Mouse (Mus musculus): ENCODE measurements around the gene C130032M10Rik.
"Not testable (repeated sequence)": the region's sequence is repeated elsewhere in the genome, so short reads cannot be mapped to it uniquely, and the experiment has no call there.

C130032M10Rik gene

DNA sequence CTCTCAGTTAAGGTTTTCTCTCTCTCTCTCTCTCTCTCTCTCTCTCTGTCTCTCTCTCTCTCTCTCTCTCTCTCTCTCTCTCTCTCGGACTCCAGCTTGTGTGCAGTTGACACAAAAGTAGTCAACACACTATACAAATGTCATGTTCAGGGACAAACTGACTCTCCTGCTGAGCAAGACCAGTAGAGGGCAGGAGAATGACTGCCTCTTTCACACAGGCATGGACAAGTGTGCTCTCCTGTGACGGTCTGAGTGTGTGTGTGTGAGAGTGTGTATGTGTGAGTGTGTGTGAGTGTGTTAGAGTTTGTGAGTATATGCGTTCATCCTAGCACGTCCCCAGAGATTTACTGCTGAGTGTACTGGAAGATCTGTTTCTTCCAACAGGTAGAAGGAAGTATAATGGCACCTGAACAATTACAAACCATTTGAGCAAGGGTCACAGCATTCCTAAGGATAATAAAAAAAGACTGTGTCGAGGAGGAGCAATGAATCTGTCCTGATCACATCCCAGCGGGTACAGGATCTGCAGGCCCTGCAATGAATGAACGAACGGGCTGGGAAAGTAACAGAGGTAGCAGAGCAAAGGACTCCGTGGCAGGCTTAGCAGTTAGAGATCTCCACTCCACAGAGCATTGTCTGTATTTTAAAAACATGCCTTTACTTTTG is 3.4 kb downstream of the C130032M10Rik start:
- DNase-seq (ENCODE audit: low spot score in 2 of 2), result no peak

DNA sequence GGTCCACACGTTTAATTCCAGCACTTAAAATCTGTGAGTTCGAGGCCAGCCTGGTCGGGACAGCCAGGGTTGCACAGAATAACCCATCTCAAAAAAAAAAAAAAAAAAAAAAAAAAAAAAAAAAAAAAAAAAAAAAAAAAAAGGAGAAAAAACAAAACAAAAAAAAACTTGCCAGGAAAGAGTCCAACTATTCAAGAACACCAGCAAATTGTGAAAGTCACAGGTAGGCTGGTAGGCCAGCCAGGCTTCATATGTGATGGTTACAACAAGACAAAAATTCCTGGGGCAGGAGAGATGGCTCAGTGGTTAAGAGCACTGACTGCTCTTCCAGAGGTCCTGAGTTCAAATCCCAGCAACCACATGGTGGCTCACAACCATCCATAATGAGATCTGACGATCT is 5.0 kb downstream of the C130032M10Rik start:
- DNase-seq (ENCODE audit: low spot score in 2 of 2), result not testable (repeated sequence)

DNA sequence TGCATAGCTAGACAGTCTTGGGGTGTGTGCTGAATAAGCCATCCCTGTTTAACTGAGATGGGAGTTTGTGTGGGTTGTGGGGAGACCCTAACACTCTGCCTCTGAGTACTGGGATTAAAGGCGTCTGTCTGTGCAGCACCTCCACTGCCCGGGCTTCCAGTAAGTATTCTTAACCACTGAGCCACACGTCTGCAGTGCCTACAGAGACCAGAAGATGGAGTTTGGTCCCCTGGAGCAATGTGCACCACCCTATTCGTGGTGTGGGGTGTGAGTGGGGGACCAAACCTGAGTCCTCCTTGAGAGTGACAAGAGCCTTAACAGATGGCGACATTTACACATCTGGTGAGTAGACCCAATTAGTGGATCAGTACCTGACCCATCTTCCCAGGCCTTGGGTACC is 6.5 kb downstream of the C130032M10Rik start:
- no peak for DNase-seq (ENCODE audit: low spot score in 2 of 2)

DNA sequence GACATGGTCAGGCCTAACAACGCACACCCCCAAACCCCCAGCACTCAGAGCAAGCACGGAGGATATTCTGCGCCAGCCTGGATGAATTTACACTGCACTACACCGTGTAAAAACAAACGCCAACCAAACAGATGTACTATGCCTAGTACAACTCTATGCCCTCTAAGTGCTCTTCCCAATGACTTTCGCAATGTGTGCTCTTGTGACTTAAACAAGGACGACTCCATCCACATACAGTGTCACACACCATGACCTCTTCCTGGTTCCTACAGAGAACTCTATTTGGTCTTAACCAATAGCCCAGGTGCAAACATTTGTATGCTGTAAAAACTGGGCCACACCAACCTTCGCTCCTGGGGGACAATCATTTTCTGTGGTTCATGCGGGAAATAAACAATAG is 7.0 kb downstream of the C130032M10Rik start:
- DNase-seq (ENCODE audit: low spot score in 2 of 2), result no peak

DNA sequence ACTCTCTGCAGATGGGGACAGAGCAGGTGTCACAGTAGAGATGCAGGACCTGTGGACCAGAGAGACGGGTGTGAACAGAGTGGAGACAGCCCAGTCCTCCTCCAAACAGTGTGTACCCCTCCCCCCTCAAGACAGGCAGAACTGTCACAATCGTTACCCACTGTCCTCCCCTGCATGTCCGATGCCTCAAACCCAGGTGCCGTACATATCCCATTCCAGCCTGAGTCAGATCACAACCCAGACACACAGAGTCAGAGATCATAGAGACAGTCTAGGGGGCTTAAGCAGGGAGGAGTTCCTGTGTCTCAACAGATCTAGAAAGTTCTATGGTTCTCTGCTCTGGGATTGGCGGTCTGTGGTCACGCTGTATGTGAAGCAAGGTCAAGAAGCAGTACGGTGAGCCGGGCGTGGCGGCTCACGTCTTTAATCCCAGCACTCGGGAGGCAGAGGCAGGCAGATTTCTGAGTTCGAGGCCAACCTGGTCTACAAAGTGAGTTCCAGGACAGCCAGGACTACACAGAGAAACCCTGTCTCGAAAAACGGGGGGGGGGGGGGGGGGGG is 9.7 kb downstream of the C130032M10Rik start:
- no peak for DNase-seq (ENCODE audit: low spot score in 2 of 2)

DNA sequence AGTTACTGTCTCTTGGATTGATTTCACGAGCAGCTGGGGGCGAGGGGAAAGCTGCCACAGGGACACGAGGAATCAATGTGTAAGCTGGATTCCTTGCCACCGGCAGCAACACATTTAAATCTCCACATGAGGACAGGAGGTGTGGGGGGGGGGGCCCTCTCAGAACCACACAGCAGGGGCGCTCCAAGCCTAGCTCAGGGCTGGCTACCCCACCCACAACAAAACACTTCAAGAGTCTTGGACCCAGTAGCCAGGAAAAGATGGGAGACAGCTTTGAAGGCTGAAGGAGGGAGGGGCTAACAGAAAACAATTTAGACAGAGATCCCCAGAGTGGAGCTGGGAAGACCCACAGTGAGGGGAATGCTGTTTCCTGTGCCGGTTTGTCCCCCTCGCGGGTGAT is 10.4 kb downstream of the C130032M10Rik start:
- DNase-seq (ENCODE audit: low spot score in 2 of 2), result no peak

DNA sequence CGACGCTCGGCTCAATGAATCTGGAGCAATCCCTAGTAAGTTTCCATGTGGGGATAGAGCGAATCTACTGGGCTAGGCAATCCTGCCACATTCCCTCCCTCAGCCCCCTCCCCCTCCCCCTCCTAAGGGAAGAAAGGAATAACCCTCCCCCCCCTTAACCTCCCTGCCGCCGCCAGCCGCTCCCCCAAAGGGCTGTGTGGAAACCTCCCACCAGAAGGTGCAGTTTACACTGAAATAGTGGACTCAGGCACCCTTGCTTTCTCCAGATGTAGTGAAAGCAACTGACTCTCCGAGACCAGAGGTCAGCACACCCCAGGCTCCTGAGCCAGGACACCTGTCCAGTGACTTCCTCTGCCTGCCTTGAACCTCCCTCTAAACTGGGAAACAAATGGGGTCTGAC is 11.1 kb downstream of the C130032M10Rik start:
- DNase-seq (ENCODE audit: low spot score in 2 of 2), result no peak

DNA sequence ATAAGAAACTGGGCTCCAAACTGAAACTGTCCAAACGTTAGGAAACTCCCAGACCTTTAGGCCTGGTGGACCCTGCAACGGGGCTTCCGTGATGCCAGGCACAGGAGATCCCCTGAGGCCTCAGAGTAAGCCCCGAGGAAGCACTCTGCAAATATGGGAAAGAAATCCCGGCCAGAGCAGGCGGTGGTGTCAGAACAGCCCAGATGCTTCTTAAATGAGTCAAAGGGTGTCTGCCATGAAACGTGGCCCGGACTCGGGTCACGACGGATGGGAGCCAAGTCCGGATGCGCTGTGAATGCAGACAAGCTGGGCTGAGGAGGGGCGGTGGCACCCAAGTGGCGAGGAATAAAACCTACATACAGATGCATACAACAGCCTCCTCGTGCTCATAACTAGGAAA is 11.6 kb downstream of the C130032M10Rik start:
- DNase-seq (ENCODE audit: low spot score in 2 of 2), result no peak

DNA sequence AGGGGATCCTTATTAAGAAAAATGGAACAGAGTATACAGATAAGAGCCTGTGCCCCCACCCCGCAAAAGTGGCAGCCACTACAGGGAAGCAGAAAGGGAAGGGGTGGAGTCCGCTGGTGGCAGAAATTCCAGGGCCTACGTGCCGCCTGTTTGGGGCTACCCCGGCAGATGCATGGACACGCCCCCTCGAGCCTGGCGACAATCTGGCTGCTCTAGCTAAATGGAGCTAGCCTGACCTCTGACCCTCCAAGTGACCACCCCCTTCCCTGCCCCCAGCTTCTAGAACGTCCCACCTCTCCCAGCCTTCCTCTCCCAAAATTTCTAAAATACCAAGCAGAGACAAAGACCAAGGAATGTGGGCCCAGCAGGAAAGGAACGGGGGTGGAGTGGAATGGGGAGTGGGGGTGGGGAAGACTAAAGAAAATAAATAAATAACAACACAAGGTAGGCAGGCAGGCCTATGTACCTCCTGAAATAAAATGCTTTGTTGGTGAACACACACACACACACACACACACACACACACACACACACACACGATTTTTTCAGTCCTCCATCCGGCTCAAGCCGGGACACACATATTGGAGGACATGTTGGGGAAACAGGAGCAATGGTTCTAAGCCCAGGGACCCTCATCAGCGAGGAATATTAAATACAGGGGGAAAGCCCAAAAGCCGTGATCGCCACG is 12.6 kb downstream of the C130032M10Rik start:
- no peak for DNase-seq (ENCODE audit: low spot score in 2 of 2)

DNA sequence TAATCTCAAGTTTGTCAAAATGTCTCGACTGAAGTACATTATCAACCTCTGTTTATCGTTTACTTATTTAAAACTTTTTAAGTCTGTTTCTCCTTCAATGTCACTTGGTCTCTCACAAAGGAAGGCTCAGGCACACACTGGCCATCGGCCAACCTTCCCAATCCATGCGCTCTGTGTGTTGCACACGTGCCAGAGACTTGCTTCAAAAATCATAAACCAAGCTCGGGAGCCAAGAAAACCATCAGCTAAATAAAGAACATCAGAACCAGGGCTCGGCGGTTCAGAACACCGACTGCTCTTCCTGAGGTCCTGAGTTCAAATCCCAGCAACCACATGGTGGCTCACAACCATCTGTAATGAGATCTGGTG is 13.2 kb downstream of the C130032M10Rik start:
- DNase-seq (ENCODE audit: low spot score in 2 of 2), result no peak

DNA sequence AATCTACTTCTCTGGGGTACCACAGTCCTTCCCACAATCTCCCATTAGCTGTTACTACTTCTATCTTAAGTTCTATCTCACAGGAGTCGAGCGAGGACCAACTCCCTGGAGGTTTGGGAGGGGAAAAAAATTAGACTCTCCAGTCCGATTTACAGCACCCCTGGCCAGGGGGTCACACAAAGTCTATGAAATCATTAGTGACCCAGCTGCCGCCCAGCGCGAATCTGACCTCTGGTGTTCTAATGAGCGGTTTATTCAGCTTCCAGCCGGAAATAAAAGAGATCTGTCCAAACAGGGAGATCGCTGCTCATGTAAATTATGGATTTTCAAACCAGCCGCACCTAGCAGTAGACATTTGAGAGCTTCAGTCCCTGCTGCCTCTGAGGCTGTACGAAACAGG is 15.8 kb downstream of the C130032M10Rik start:
- DNase-seq (ENCODE audit: low spot score in 2 of 2), result no peak

DNA sequence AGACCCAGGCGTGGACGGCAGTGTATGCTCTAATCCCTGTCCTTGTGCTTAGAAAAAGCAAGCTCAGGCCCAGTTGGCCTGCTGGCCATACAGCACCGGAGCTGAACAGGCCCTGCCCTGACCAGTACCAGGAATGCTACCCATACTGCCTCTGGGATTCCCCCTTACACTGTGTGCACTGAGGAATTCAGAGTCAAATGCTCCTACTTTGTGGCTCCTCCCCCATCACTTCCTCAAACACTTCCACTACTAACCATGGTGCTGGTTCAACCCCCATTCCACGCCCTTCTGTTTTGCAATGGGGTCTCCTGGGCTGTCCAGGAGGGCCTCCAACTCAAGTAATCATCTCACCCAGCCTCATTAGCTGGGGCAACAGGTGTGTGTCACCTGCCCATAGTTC is 18.4 kb downstream of the C130032M10Rik start:
- DNase-seq (ENCODE audit: low spot score in 2 of 2), result no peak

DNA sequence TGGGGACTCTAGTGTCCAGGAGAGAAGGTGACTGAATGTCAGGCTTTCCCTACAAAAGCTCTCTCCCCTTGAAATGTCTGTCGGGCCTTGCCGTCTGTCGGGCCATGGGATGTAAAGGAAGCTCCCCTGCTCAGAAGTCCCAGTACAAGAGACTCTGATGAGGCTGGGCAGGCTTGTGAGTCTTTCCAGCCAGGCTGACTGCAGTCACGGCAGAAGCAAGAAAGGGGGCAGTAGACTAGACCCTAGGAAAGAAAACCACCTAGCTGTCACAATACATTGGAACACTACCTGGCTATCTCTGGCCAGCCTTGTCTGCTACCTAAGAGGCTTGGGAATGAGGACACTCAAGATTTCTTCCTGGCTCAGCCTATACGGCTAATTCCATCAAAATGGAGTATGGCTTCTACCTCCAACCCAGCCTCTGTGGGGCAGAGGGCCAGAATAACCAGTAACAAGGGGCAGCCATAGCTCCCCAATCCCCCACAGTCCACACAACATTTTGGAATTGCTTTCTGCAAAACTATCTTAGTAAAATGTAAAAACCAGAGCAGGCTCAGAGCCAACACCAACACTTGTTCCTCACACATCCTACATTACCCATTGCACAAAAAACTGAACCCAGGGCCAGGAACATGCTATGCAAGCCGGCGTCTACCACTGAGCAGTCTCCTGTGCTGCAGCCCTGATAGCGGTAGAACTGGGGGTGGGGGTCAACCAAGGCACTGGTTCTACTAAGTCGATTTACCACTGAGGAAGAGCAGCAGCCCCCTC is 19.4 kb downstream of the C130032M10Rik start:
- no peak for DNase-seq (ENCODE audit: low spot score in 2 of 2)

DNA sequence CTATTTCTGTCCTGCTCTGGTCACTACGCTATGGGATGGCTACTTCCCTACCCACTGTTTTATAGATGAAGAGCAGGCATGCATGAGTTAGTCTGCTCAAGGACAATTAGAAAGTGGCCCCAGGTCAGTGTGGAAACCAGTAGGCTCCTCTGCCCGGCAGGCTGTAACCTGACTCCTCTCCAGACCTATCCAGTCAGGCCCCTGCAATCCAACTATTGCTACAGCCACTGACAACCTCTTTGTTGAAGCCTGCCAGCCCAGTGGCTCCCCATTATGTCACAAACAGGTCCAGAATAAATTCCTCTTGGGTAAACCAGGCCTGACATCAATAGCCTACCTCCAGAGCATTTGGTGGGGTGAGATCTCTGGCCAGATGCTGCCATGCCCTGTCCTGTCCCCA is 21.1 kb downstream of the C130032M10Rik start:
- no peak for DNase-seq (ENCODE audit: low spot score in 2 of 2)

DNA sequence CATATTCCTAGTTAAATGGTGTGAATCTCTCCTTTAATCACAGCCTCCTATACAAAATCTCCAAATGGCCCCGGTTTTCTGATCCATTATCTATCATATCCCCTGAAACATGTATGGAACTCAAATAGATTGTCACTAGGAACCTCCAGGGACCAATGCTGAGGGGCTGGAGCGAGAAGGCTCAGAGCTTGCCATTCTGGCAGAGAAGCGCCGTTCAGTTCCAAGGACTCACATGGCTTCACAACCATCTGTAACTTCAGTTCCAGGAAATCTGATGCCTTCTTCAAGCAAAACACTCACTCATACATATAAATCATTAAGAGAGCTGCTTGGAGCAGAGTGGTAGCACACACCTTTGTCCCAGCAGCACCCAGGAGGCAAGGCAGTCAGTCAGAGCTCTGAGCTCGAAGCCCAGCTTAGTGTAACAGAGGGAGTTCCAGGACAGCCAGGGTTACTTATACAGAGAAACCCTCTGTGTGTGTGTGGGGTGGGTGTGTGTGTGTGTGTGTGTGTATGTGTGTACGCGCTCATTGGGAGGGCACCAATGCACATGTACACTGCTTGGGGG is 23.6 kb downstream of the C130032M10Rik start:
- no peak for DNase-seq (ENCODE audit: low spot score in 2 of 2)

DNA sequence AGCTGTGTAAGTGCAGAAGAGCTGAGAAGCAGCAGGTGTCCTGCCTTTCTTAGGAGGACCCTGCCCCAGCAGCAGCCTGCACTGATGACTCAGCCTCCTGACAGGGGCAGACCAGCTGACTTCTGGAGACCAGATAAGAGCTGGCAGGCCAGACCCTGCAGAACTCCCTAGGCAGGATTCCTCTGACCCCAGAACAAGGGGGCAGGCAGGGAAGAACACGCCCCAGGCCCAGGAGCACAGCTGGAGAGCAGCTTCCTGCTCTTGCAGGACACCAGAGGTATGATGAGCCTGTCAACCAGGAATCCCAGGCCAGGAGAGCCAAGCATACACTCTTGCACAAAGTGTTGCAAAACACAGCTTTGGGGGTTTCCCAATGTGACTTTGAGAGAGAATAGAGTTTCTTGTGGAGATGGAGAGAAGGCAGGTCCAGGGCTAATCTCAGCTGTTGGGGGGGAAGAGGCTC is 25.8 kb downstream of the C130032M10Rik start:
- no peak for DNase-seq (ENCODE audit: low spot score in 2 of 2)

DNA sequence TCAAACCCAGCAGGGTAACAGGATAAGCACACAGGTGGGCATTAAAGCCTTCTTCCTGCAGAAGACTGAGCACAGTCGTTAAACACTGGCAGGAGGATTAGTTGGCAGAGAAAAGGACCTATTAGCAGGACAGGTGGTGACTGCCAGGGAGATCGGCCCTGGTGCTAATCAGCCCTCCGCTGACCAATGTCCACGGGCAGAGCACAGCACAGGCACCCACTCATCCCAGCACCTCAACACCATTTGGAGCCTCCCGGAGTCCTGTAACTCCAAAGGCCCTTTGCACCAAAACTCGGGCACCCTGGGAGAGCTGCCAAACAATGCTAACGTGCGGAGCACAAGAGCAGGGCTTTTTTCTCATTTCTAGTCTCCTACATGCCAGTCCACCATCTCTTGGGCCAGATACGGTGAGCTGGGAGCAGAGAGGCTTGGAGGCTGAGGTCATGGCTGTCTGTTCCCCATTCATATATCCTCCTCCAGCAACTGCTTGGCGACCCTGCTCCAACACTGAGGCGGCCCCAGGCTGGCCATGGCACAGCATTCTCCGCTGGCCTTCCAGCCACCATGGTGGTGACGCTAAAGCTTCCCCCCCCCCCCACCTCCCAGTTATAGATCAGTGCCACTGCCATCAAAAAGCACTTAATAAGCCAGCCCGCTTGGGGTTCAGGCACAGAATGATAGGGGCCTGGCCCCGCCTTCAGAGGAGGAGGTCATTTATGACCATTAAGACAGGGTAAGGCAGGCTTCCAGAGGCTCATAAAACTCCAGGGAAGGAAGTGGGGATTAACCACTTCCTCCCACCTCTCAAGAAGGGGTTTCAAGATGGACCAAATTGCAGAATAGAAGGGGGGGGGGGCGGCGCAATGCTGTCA is 28.6 kb downstream of the C130032M10Rik start:
- DNase-seq (ENCODE audit: low spot score in 2 of 2), result no peak

DNA sequence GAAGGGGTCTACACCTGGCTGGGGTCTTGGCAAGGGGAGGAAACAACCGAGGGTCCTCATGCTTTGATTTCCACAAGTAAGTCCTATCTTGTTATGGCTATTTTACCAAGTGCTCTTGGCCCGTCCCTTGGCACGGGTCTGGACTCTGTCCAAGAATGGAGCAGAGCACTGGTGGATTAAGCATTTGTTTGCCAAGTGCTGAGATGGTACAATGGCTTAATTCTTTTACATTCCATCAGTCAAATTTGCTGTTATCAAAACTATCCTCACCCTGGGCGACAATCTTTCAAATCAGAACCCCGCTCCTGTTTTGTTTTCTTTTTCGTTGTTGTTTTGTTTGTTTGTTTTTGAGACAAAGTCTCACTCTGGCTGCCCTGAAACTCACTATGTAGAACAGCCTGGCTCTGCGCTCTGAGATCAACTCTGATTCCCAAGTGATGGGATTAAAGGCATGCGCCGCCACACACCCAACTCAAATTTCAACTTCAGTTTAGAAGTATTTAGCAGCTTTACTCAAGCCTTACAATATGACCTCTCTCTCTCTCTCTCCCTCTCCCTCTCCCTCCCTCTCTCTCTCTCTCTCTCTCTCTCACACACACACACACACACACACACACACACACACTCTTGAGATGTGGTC is 29.4 kb downstream of the C130032M10Rik start:
- DNase-seq (ENCODE audit: low spot score in 2 of 2), result no peak

DNA sequence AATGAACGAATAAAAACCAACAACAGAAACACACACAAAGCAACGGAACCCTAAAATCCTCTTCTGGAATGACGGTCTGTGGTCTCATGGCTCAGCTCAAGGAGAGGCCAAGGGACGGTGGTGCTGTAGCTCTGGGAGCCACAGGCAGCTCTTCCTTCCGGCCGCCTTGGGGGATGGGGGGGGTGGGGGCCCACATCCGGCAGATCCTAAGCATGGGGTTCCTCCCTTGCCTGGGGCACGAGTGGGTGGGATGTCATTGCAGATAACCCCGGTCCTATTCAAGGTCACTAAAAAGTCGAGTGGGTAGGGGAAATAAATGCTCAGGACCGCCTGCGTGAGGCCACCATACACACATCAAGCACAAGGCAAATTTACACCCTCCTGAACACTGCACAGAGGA is 31.3 kb downstream of the C130032M10Rik start:
- DNase-seq (ENCODE audit: low spot score in 2 of 2), result no peak

DNA sequence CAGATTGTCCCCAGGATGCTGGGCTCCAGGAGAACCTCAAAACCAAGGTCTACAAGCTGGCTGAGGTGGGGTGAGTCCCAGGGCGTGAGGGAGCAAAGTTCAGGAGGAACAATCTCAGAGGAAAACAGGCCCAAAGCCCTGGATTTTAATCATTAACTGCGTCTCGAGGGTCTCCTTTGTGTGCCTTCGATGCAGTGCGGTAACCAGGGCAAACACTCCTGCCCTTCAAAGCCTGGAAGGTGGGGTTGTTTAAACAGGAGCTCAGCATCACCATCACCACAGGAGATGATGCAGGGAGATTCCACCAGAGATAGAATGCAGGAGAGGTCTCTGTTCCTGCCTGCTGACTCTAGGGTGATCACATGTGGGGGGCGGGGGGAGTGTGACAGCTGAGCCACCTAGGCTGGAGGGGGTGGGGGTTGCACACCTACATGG is 32.2 kb downstream of the C130032M10Rik start:
- DNase-seq (ENCODE audit: low spot score in 2 of 2), result no peak

DNA sequence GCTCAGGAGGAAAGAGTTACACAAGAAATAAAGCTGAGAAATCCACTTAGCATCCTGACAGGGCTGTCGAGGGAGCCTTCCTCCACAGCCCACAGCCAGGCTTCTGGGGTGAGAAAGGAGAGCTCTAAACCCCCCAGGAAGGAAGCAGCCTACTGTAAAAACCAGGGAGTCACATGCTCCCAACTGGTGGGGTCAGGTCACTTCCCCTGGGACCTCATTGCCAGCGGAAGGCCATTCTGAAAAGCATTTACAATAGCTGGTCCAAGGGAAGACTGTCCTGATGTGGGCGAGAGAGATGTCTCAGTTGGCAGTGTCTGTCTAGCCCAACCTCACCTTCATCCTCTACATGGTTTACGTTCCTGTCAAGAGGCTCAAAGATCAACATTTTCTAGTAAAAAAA is 33.0 kb downstream of the C130032M10Rik start:
- no peak for DNase-seq (ENCODE audit: low spot score in 2 of 2)
